In the genomic region with DNA sequence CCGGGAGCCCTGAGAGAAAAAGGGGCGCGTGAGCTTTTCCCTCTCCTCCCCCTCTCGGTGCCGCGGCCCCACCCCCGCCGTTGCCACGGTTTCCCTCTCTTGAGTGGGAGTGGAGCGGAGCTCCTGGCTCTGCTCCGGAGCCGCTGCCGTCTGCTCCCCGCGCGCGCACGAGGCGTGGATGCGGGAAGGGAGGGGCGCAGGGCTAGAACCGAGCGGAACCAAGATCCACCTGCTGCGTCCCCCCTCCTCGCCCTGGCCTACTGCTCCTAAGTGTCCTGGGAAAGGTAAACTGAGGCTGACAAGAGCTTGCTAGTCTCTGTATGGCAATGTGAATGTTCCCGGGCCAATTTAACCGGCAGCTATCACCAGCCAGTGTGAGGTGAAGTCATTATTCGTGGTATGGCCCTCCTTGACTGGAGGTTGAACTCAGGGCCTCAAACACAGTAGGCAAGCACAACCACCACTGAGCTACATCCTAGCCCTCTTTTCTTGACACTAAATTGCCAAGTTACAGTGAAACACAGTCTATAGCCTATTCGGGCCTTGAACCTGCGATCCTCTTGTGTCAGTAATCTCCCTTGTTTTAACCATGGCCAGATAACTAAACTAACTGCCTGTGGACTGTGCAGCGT, we compare ENCODE assay signal across 8 mouse cellular contexts. TPM values are rescaled to one million over a fixed set of nuclear protein-coding genes. Genes with fewer than 3 reads are reported as not detected.
DNase-seq lines count a peak whose midpoint lies in the region; ATAC-seq and TF ChIP-seq lines count a peak whose summit lies in the region.

No protein-coding gene starts in this region.

- peak overlapping the region; percentile 79 for H3K4me3 ChIP-seq in heart, embryonic 11.5 days (ENCODE audit: low read depth, low read length)
- H3K4me3 ChIP-seq in MEL (ENCODE audit: control insufficient read depth in 1 of 2, insufficient read depth in 1 of 2, low read depth in 2 of 2, low read length in 2 of 2), result peak overlapping the region; percentile 60 to 98
- peak overlapping the region; percentile 75 for H3K4me3 ChIP-seq in heart, postnatal 0 days (ENCODE audit: low read depth, low read length)
- H3K4me3 ChIP-seq in limb, embryonic 13.5 days, result peak overlapping the region; percentile 69
- peak overlapping the region; percentile 48 for H3K4me3 ChIP-seq in neural tube, embryonic 14.5 days (ENCODE audit: low read depth, low read length)

- peaks cover 27% of the 10 kb centered on the region for H3K27me3 ChIP-seq in heart, embryonic 11.5 days (ENCODE audit: control insufficient read depth, insufficient read depth, low read length)
- no peaks in the 10 kb centered on the region for H3K27me3 ChIP-seq in MEL (ENCODE audit: control insufficient read depth in 1 of 2, insufficient read depth in 2 of 2, low read length in 2 of 2)
- H3K27me3 ChIP-seq in heart, postnatal 0 days (ENCODE audit: control insufficient read depth, insufficient read depth, low read length), result peaks cover 19% of the 10 kb centered on the region
- peaks cover 62% of the 10 kb centered on the region for H3K27me3 ChIP-seq in limb, embryonic 13.5 days
- H3K27me3 ChIP-seq in neural tube, embryonic 14.5 days (ENCODE audit: control insufficient read depth, insufficient read depth, low read length), result peaks cover 36% of the 10 kb centered on the region

- no peak for TF ChIP-seq CTCF in MEL (IDR thresholded peaks at IDR 0.05 in 2 of 3, conservative IDR thresholded peaks at IDR 0.05 in 1 of 3; ENCODE audit: control insufficient read depth in 1 of 3, insufficient read depth in 1 of 3, low read depth in 2 of 3, low read length in 3 of 3, poor library complexity in 1 of 3, severe bottlenecking in 1 of 3)
- TF ChIP-seq CTCF in heart, postnatal 0 days (IDR thresholded peaks at IDR 0.05; ENCODE audit: low read depth), result no peak

- intact Hi-C loops in heart, postnatal 14 days (cut with DNase I), result loop anchor here (5.0 kb wide), 1 partner anchor 66 kb away; a partner anchor contains a TSS

- 9% methylated on average over 23 of the region's 31 CpGs for WGBS in heart, embryonic 11.5 days (ENCODE audit: insufficient replicate concordance)
- WGBS in heart, postnatal 0 days, result 20% methylated on average over 27 of the region's 31 CpGs
- 7% methylated on average over 27 of the region's 31 CpGs for WGBS in limb, embryonic 13.5 days
- WGBS in neural tube, embryonic 14.5 days, result 8% methylated on average over 24 of the region's 31 CpGs

- no peak for TF ChIP-seq POLR2A in MEL (IDR thresholded peaks at IDR 0.05; ENCODE audit: control insufficient read depth in 1 of 2, insufficient read depth in 1 of 2, low read depth in 1 of 2, low read length in 2 of 2, poor library complexity in 1 of 2)

- H3K9ac ChIP-seq in heart, embryonic 11.5 days (ENCODE audit: low read depth, low read length), result no peak overlapping the region; the same call in none of the 2 replicates
- peak overlapping the region; percentile 66 for H3K9ac ChIP-seq in MEL (ENCODE audit: control insufficient read depth, low read depth, low read length, poor library complexity, severe bottlenecking)
- H3K9ac ChIP-seq in heart, postnatal 0 days (replicated peaks; ENCODE audit: low read depth, low read length), result peak overlapping the region; percentile 68; the same call in 1 of the 2 replicates
- H3K9ac ChIP-seq in limb, embryonic 13.5 days, result no peak overlapping the region
- no peak overlapping the region; the same call in 1 of the 2 replicates for H3K9ac ChIP-seq in neural tube, embryonic 14.5 days (replicated peaks; ENCODE audit: low read depth, low read length)

- H3K4me2 ChIP-seq in heart, embryonic 11.5 days, result peak overlapping the region; percentile 100
- peak overlapping the region; percentile 99 for H3K4me2 ChIP-seq in heart, postnatal 0 days (ENCODE audit: low read depth, low read length)
- peak overlapping the region; percentile 100 for H3K4me2 ChIP-seq in limb, embryonic 13.5 days (replicated peaks)
- H3K4me2 ChIP-seq in neural tube, embryonic 14.5 days (ENCODE audit: low read depth, low read length), result peak overlapping the region; percentile 95

- no peak for TF ChIP-seq EP300 in MEL (IDR thresholded peaks at IDR 0.05; ENCODE audit: low read depth in 1 of 2, low read length in 2 of 2)
- no peak for TF ChIP-seq EP300 in heart, postnatal 0 days (IDR thresholded peaks at IDR 0.05; ENCODE audit: low read depth)

- H3K36me3 ChIP-seq in heart, embryonic 11.5 days (ENCODE audit: control insufficient read depth, insufficient read depth, low read length), result no peaks in the 10 kb centered on the region
- H3K36me3 ChIP-seq in MEL (ENCODE audit: control insufficient read depth in 1 of 2, insufficient read depth in 2 of 2, low read length in 2 of 2), result no peaks in the 10 kb centered on the region; a peak in 1 of 4 replicates
- no peaks in the 10 kb centered on the region for H3K36me3 ChIP-seq in heart, postnatal 0 days (replicated peaks; ENCODE audit: control insufficient read depth, insufficient read depth, low read length)
- no peaks in the 10 kb centered on the region for H3K36me3 ChIP-seq in limb, embryonic 13.5 days
- no peaks in the 10 kb centered on the region for H3K36me3 ChIP-seq in neural tube, embryonic 14.5 days (ENCODE audit: control insufficient read depth, insufficient read depth, low read length)

- TF ChIP-seq RAD21 in MEL (IDR thresholded peaks at IDR 0.05; ENCODE audit: low read depth, low read length), result no peak

- DNase-seq in heart, postnatal 14 days, result no peak
- DNase-seq in MEL (ENCODE audit: low read depth, low spot score), result no peak
- no peak for DNase-seq in heart, postnatal 0 days (ENCODE audit: low spot score)
- DNase-seq in Muller cell, postnatal 12 days (ENCODE audit: inconsistent ontology term), result no peak
- DNase-seq in kidney, adult 18-20 months, result no peak

- ATAC-seq in heart, embryonic 11.5 days (replicated peaks; ENCODE audit: insufficient number of reproducible peaks, low FRiP score, low TSS enrichment), result no peak
- ATAC-seq in heart, postnatal 0 days (ENCODE audit: insufficient read depth, low read depth), result no peak
- ATAC-seq in limb, embryonic 13.5 days (ENCODE audit: low FRiP score, low read depth), result no peak
- no peak for ATAC-seq in neural tube, embryonic 14.5 days (ENCODE audit: low read depth)

- H3K27ac ChIP-seq in heart, embryonic 11.5 days (ENCODE audit: low read depth, low read length), result no peak overlapping the region
- no peak overlapping the region for H3K27ac ChIP-seq in MEL (ENCODE audit: control insufficient read depth, low read depth, low read length)
- no peak overlapping the region for H3K27ac ChIP-seq in heart, postnatal 0 days (ENCODE audit: low read depth)
- H3K27ac ChIP-seq in limb, embryonic 13.5 days, result no peak overlapping the region
- no peak overlapping the region for H3K27ac ChIP-seq in neural tube, embryonic 14.5 days (ENCODE audit: low read depth, low read length)

- H3K4me1 ChIP-seq in heart, embryonic 11.5 days (ENCODE audit: control insufficient read depth, insufficient read depth, low read length), result peaks cover 33% of the 10 kb centered on the region
- H3K4me1 ChIP-seq in MEL (ENCODE audit: control insufficient read depth in 1 of 2, insufficient read depth in 2 of 2, low read length in 2 of 2), result peaks cover 0 to 3% of the 10 kb centered on the region in 2 experiments; a peak in 1 of 4 replicates
- peaks cover 29% of the 10 kb centered on the region; the same call in 1 of the 2 replicates for H3K4me1 ChIP-seq in heart, postnatal 0 days (ENCODE audit: control insufficient read depth, insufficient read depth)
- H3K4me1 ChIP-seq in limb, embryonic 13.5 days, result peaks cover 34% of the 10 kb centered on the region
- H3K4me1 ChIP-seq in neural tube, embryonic 14.5 days (ENCODE audit: control insufficient read depth, insufficient read depth, low read length), result peaks cover 21% of the 10 kb centered on the region

- no peaks in the 10 kb centered on the region for H3K9me3 ChIP-seq in heart, embryonic 11.5 days (replicated peaks; ENCODE audit: control insufficient read depth, low read length)
- H3K9me3 ChIP-seq in MEL (replicated peaks; ENCODE audit: insufficient read depth, low read length), result no peaks in the 10 kb centered on the region
- H3K9me3 ChIP-seq in heart, postnatal 0 days (replicated peaks; ENCODE audit: control insufficient read depth, low read length), result no peaks in the 10 kb centered on the region
- H3K9me3 ChIP-seq in limb, embryonic 13.5 days, result no peaks in the 10 kb centered on the region
- H3K9me3 ChIP-seq in neural tube, embryonic 14.5 days (ENCODE audit: control insufficient read depth, low read length), result no peaks in the 10 kb centered on the region

- peaks cover 3% of the 10 kb centered on the region; the same call in 1 of the 2 replicates for H3K79me2 ChIP-seq in MEL (ENCODE audit: control insufficient read depth, insufficient read depth, low read length, poor library complexity)

RNA-seq across cellular contexts. Expression of a gene that starts 1.2 kb away (rescaled TPM):
- polyA plus RNA-seq in heart, embryonic 11.5 days (2014; fragmentation: Nextera tagmentation; extraction: Ambion mirVana), result 1.9 and 2.2 TPM in 2 replicates
- total RNA-seq in heart, postnatal 14 days (2021), result 1 to 10 TPM in 1 of 2 experiments, under 1 TPM in 1; 0.41 to 1.1 TPM
- total RNA-seq in MEL (2012; rRNA removed), result 1.8 and 2.1 TPM in 2 replicates
- 1 to 10 TPM in 1 of 2 experiments, not detected in 1; 3.1 TPM for polyA plus RNA-seq in MEL (2012; ENCODE audit: insufficient read depth in 1 of 2, insufficient read length in 2 of 2, low read depth in 1 of 2, low replicate concordance in 2 of 2, missing spikeins in 1 of 2)
- 0.50 and 6.6 TPM in 2 replicates for total RNA-seq in heart, postnatal 0 days (2014; rRNA removed; ENCODE audit: low replicate concordance)
- polyA plus RNA-seq in heart, postnatal 0 days (2015; fragmentation: Nextera tagmentation; extraction: Ambion mirVana), result 1.00 and 1.4 TPM in 2 replicates
- 0.33 and 0.59 TPM in 2 replicates for polyA plus RNA-seq in limb, embryonic 13.5 days (2015; fragmentation: Nextera tagmentation; extraction: Ambion mirVana)
- polyA plus RNA-seq in neural tube, embryonic 14.5 days (2014; fragmentation: Nextera tagmentation; extraction: Ambion mirVana), result 0.15 and 0.19 TPM in 2 replicates

RNA-seq across cellular contexts. Expression of a gene that starts 16.9 kb away (rescaled TPM):
- polyA plus RNA-seq in heart, embryonic 11.5 days (2014; fragmentation: Nextera tagmentation; extraction: Ambion mirVana), result 0.07 TPM in 1 of 2 replicates, not detected in the other
- not detected for total RNA-seq in heart, postnatal 14 days (2021)
- 0.23 and 0.33 TPM in 2 replicates for total RNA-seq in MEL (2012; rRNA removed)
- 1 to 10 TPM in 1 of 2 experiments, not detected in 1; 2.5 TPM for polyA plus RNA-seq in MEL (2012; ENCODE audit: insufficient read depth in 1 of 2, insufficient read length in 2 of 2, low read depth in 1 of 2, low replicate concordance in 2 of 2, missing spikeins in 1 of 2)
- total RNA-seq in heart, postnatal 0 days (2014; rRNA removed; ENCODE audit: low replicate concordance), result not detected in 2 replicates
- polyA plus RNA-seq in heart, postnatal 0 days (2015; fragmentation: Nextera tagmentation; extraction: Ambion mirVana), result 0.05 and 0.07 TPM in 2 replicates
- not detected in 2 replicates for polyA plus RNA-seq in limb, embryonic 13.5 days (2015; fragmentation: Nextera tagmentation; extraction: Ambion mirVana)
- polyA plus RNA-seq in neural tube, embryonic 14.5 days (2014; fragmentation: Nextera tagmentation; extraction: Ambion mirVana), result 1.8 and 2.2 TPM in 2 replicates

RNA-seq across cellular contexts. Expression of a gene that starts 44.0 kb away (rescaled TPM):
- 16.2 and 17.4 TPM in 2 replicates for polyA plus RNA-seq in heart, embryonic 11.5 days (2014; fragmentation: Nextera tagmentation; extraction: Ambion mirVana)
- 10 to 100 TPM; 13.2 to 13.3 TPM for total RNA-seq in heart, postnatal 14 days (2021)
- total RNA-seq in MEL (2012; rRNA removed), result 12.9 and 13.6 TPM in 2 replicates
- polyA plus RNA-seq in MEL (2012; ENCODE audit: insufficient read depth in 1 of 2, insufficient read length in 2 of 2, low read depth in 1 of 2, low replicate concordance in 2 of 2, missing spikeins in 1 of 2), result 10 to 100 TPM in 1 of 2 experiments, not detected in 1; 26.8 TPM
- 13.9 and 20.5 TPM in 2 replicates for total RNA-seq in heart, postnatal 0 days (2014; rRNA removed; ENCODE audit: low replicate concordance)
- polyA plus RNA-seq in heart, postnatal 0 days (2015; fragmentation: Nextera tagmentation; extraction: Ambion mirVana), result 9.0 and 10.2 TPM in 2 replicates
- 28.5 and 30.2 TPM in 2 replicates for polyA plus RNA-seq in limb, embryonic 13.5 days (2015; fragmentation: Nextera tagmentation; extraction: Ambion mirVana)
- 15.7 and 19.5 TPM in 2 replicates for polyA plus RNA-seq in neural tube, embryonic 14.5 days (2014; fragmentation: Nextera tagmentation; extraction: Ambion mirVana)

RNA-seq across cellular contexts. Expression of a gene that starts 54.2 kb away (rescaled TPM):
- polyA plus RNA-seq in heart, embryonic 11.5 days (2014; fragmentation: Nextera tagmentation; extraction: Ambion mirVana), result 7.3 and 8.4 TPM in 2 replicates
- 1 to 10 TPM; 2.1 to 4.5 TPM for total RNA-seq in heart, postnatal 14 days (2021)
- total RNA-seq in MEL (2012; rRNA removed), result 11.0 and 11.2 TPM in 2 replicates
- polyA plus RNA-seq in MEL (2012; ENCODE audit: insufficient read depth in 1 of 2, insufficient read length in 2 of 2, low read depth in 1 of 2, low replicate concordance in 2 of 2, missing spikeins in 1 of 2), result 10 to 100 TPM in 1 of 2 experiments, not detected in 1; 15.2 TPM
- 8.5 and 19.0 TPM in 2 replicates for total RNA-seq in heart, postnatal 0 days (2014; rRNA removed; ENCODE audit: low replicate concordance)
- 3.1 and 3.5 TPM in 2 replicates for polyA plus RNA-seq in heart, postnatal 0 days (2015; fragmentation: Nextera tagmentation; extraction: Ambion mirVana)
- 29.6 and 32.3 TPM in 2 replicates for polyA plus RNA-seq in limb, embryonic 13.5 days (2015; fragmentation: Nextera tagmentation; extraction: Ambion mirVana)
- polyA plus RNA-seq in neural tube, embryonic 14.5 days (2014; fragmentation: Nextera tagmentation; extraction: Ambion mirVana), result 18.7 and 21.6 TPM in 2 replicates

Comparison
In these comparisons a context has a peak if more than half of its experiments do, and no peak if none do; other contexts are left out.
1. H3K9ac ChIP-seq: peak in MEL (single experiment) and heart, postnatal 0 days (single experiment); none in heart, embryonic 11.5 days (single experiment), limb, embryonic 13.5 days (single experiment) and neural tube, embryonic 14.5 days (single experiment).
2. Peak in every context shown above with its lines, with median percentiles within 50 percentile points of each other: H3K4me2 ChIP-seq and H3K4me3 ChIP-seq.